9 mouse cellular contexts compared by ENCODE assay signal in the genomic region with DNA sequence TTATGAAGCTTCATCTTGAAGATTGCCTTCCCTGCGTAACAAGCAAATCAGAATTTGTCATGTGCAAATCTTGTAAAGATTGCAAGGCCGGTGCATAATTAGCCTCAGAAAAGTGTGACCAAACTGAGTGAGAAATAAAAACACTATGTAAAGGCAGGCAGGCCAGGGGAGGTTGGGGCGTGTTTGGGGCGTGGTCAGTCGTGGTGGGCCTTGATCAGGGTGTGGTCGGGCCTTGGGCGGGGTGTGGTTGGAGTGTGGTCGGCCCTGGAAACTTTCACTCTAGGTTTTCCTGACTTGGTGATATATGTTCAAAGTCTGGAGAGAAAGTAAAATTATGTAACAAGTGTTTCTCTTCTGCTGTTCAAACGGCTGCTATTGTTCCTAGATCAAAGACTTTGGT.
DNase-seq lines count a peak whose midpoint lies in the region; ATAC-seq lines count a peak whose summit lies in the region.
"Had no signal": no experiment of that assay in that cellular context is flagged by ENCODE, and none has a peak within 500 bp of the region (broad histone marks: within the 10 kb centered on the region; RNA-seq: fewer than 3 reads in every experiment).

No protein-coding gene starts in this region.

- no peaks in the 10 kb centered on the region for H3K4me1 ChIP-seq in stomach, embryonic 14.5 days (ENCODE audit: control insufficient read depth, insufficient read depth, low read length)
- peaks cover 14% of the 10 kb centered on the region for H3K4me1 ChIP-seq in midbrain, embryonic 10.5 days
- no peaks in the 10 kb centered on the region; the same call in 1 of the 2 replicates for H3K4me1 ChIP-seq in midbrain, embryonic 14.5 days (ENCODE audit: control insufficient read depth, insufficient read depth, low read length)

- no peak overlapping the region for H3K9ac ChIP-seq in stomach, embryonic 14.5 days (replicated peaks; ENCODE audit: low read depth, low read length)
- no peak overlapping the region for H3K9ac ChIP-seq in midbrain, embryonic 14.5 days (replicated peaks; ENCODE audit: low read length)

- H3K4me3 ChIP-seq in stomach, embryonic 14.5 days (ENCODE audit: low read depth, low read length): no peak overlapping the region
- no peak overlapping the region for H3K4me3 ChIP-seq in midbrain, embryonic 10.5 days
- H3K4me3 ChIP-seq in midbrain, embryonic 14.5 days (replicated peaks; ENCODE audit: low read depth, low read length): no peak overlapping the region

- WGBS in stomach, embryonic 14.5 days: 57% methylated on average over 9 of the region's 9 CpGs
- WGBS in midbrain, embryonic 10.5 days: 86% methylated on average over 9 of the region's 9 CpGs
- WGBS in midbrain, embryonic 14.5 days: 85% methylated on average over 9 of the region's 9 CpGs

- DNase-seq in c-Kit-positive CD71-positive TER-119-positive erythroid progenitor cells, embryonic 14.5 days (ENCODE audit: low spot score): peak; percentile 69
- peak; percentile 39 for DNase-seq in lung, postnatal 25 days (ENCODE audit: low spot score)
- DNase-seq in midbrain, embryonic 10.5 days (ENCODE audit: low spot score): no peak
- DNase-seq in frontal cortex, postnatal 36 days (ENCODE audit: low spot score in 2 of 2): no peak
- DNase-seq in kidney, postnatal 14 days: no peak
- no peak for DNase-seq in midbrain, embryonic 14.5 days
- DNase-seq: adrenal gland, adult 8-10 months had no signal

- ATAC-seq in CD4-positive, CD25-positive, alpha-beta regulatory T cell, adult 4 months: peak; percentile 29
- ATAC-seq in stomach, embryonic 14.5 days (ENCODE audit: insufficient number of reproducible peaks, insufficient read depth, low FRiP score, low read depth): peak; percentile 85; the same call in 1 of the 2 replicates
- no peak for ATAC-seq in midbrain, embryonic 14.5 days (ENCODE audit: low FRiP score, low TSS enrichment)

- no peaks in the 10 kb centered on the region for H3K27me3 ChIP-seq in stomach, embryonic 14.5 days (ENCODE audit: control insufficient read depth, insufficient read depth, low read length)
- H3K27me3 ChIP-seq in midbrain, embryonic 10.5 days (ENCODE audit: low read depth, poor library complexity, severe bottlenecking): no peaks in the 10 kb centered on the region
- H3K27me3 ChIP-seq in midbrain, embryonic 14.5 days (ENCODE audit: control insufficient read depth, insufficient read depth, low read length): no peaks in the 10 kb centered on the region

- no peaks in the 10 kb centered on the region for H3K9me3 ChIP-seq in stomach, embryonic 14.5 days (ENCODE audit: control insufficient read depth, low read depth, low read length)
- H3K9me3 ChIP-seq in midbrain, embryonic 10.5 days (replicated peaks): no peaks in the 10 kb centered on the region
- no peaks in the 10 kb centered on the region for H3K9me3 ChIP-seq in midbrain, embryonic 14.5 days (ENCODE audit: control insufficient read depth, low read length)

- H3K4me2 ChIP-seq in stomach, embryonic 14.5 days (replicated peaks; ENCODE audit: low read depth, low read length): no peak overlapping the region
- no peak overlapping the region for H3K4me2 ChIP-seq in midbrain, embryonic 14.5 days (ENCODE audit: low read length)

- H3K27ac ChIP-seq in stomach, embryonic 14.5 days (ENCODE audit: low read length): no peak overlapping the region
- no peak overlapping the region for H3K27ac ChIP-seq in midbrain, embryonic 10.5 days (replicated peaks)
- no peak overlapping the region for H3K27ac ChIP-seq in midbrain, embryonic 14.5 days (replicated peaks; ENCODE audit: low read depth, low read length)

- no peaks in the 10 kb centered on the region for H3K36me3 ChIP-seq in stomach, embryonic 14.5 days (ENCODE audit: control insufficient read depth, insufficient read depth, low read length)
- H3K36me3 ChIP-seq in midbrain, embryonic 10.5 days: no peaks in the 10 kb centered on the region
- H3K36me3 ChIP-seq in midbrain, embryonic 14.5 days (ENCODE audit: control insufficient read depth, insufficient read depth, low read length): no peaks in the 10 kb centered on the region

Comparison
In these comparisons a context has a peak if more than half of its experiments do, and no peak if none do; other contexts are left out.
1. DNase-seq: peak in c-Kit-positive CD71-positive TER-119-positive erythroid progenitor cells, embryonic 14.5 days (single experiment) and lung, postnatal 25 days (single experiment); none in midbrain, embryonic 10.5 days (single experiment), frontal cortex, postnatal 36 days (0 of 2), kidney, postnatal 14 days (single experiment) and midbrain, embryonic 14.5 days (single experiment).